Mouse (Mus musculus) stomach, embryonic 14.5 days (tissue): ENCODE results near the gene Igf2. TPM values are rescaled to one million over a fixed set of nuclear protein-coding genes. Genes with fewer than 3 reads are reported as not detected.

Experiments used
- ATAC-seq: fragments of 200-750 bp; cut with Nextera tagmentation; 2 replicates; pipeline ENCODE4 v1.8.0; 2017; ENCODE audit warnings: low read depth, moderate TSS enrichment; ENCODE audit not compliant: insufficient number of reproducible peaks, insufficient read depth, low FRiP score
- H3K27ac ChIP-seq: fragments of 300-500 bp; sonication (generic); 2 replicates; pipeline ENCODE4 v1.5.1; 2014; ENCODE audit warnings: mild to moderate bottlenecking, low read length, moderate library complexity, mixed read lengths
- H3K27me3 ChIP-seq: fragments of 300-500 bp; sonication (generic); 2 replicates; pipeline ENCODE4 v1.6.1; 2014; ENCODE audit warnings: low read length, control low read depth, mixed read lengths; ENCODE audit not compliant: control insufficient read depth, insufficient read depth
- H3K36me3 ChIP-seq: fragments of 300-500 bp; sonication (generic); 2 replicates; pipeline ENCODE4 v1.6.1; 2014; ENCODE audit warnings: mild to moderate bottlenecking, control low read depth, low read length, moderate library complexity, mixed read lengths; ENCODE audit not compliant: control insufficient read depth, insufficient read depth
- H3K4me1 ChIP-seq: fragments of 300-500 bp; sonication (generic); 2 replicates; pipeline ENCODE4 v1.6.1; 2014; ENCODE audit warnings: low read length, control low read depth, mixed read lengths; ENCODE audit not compliant: control insufficient read depth, insufficient read depth
- H3K4me2 ChIP-seq: fragments of 300-500 bp; sonication (generic); replicated peaks from 2 replicates; pipeline ENCODE4 v1.6.1; 2014; ENCODE audit warnings: low read depth, low read length, control low read depth
- H3K4me3 ChIP-seq: fragments of 300-500 bp; sonication (generic); 2 replicates; pipeline ENCODE4 v1.5.1; 2014; ENCODE audit warnings: low read depth, low read length, control low read depth
- H3K9ac ChIP-seq: fragments of 300-500 bp; sonication (generic); replicated peaks from 2 replicates; pipeline ENCODE4 v1.6.1; 2014; ENCODE audit warnings: low read depth, mild to moderate bottlenecking, control low read depth, low read length, moderate library complexity, mixed read lengths
- H3K9me3 ChIP-seq: fragments of 300-500 bp; sonication (generic); 2 replicates; pipeline ENCODE4 v1.6.1; 2016; ENCODE audit warnings: low read depth, low read length, control low read depth; ENCODE audit not compliant: control insufficient read depth
- whole genome bisulfite sequencing: fragments of 180-500 bp; shearing (Covaris S2); extraction: QIAGEN DNeasy Blood & Tissue Kit; methylation state at CpG from one replicate; pipeline ENCODE4 v1.1.7; 2014; 5-methylcytosine and 5-hydroxymethylcytosine counted together
- polyA plus RNA-seq: library from polyadenylated mRNA; unstranded; fragments of >200 nt; fragmentation: Nextera tagmentation; extraction: Ambion mirVana; gene quantifications from 2 replicates; pipeline ENCODE4 v1.2.1, GENCODE M21; 2014

Gene Igf2
- polyA plus RNA-seq, 1 experiment from 2014 or later = 1,341 TPM

GRCm38 (mm10) chr7:142663151-142663550 lies 3.5 kb downstream of the Igf2 start:
- H3K27me3 ChIP-seq = peaks cover 18% of the 10 kb centered on the region; the same call in 1 of the 2 replicates
- 34% methylated on average over 5 of the region's 5 CpGs for WGBS
- ATAC-seq = no peak
- H3K4me1 ChIP-seq = no peaks in the 10 kb centered on the region
- H3K36me3 ChIP-seq = peaks cover 5% of the 10 kb centered on the region; the same call in 1 of the 2 replicates
- H3K4me3 ChIP-seq = peak overlapping the region; percentile 43
- H3K4me2 ChIP-seq = peak overlapping the region; percentile 58
- no peak overlapping the region for H3K27ac ChIP-seq
- no peaks in the 10 kb centered on the region for H3K9me3 ChIP-seq
- H3K9ac ChIP-seq = no peak overlapping the region

DNA sequence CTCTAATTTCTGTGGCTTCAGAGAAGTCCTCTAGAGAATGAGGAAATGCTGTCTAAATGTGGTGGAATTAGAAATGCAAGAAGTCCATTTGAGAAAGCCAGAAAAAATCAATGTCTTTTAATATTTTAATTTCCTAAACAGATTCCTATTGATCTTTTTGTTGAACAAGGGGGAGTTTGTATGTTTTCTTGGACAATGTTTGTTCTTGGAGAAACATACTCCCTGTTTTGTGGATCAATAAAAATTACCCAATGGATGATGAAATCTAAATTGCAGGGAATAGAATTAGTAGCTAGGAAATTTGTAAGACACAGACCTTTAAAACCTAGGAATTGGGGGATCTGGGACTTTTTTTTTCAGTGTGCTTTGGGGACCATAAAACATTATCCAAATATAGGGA lies 4.8 kb downstream of the Igf2 start:
- peak overlapping the region; percentile 96; the same call in 1 of the 2 replicates for H3K27ac ChIP-seq
- no peak for ATAC-seq
- H3K4me1 ChIP-seq = no peaks in the 10 kb centered on the region
- peaks cover 3% of the 10 kb centered on the region for H3K36me3 ChIP-seq
- peaks cover 25% of the 10 kb centered on the region; the same call in 1 of the 2 replicates for H3K27me3 ChIP-seq
- H3K9ac ChIP-seq = peak overlapping the region; percentile 85
- H3K4me2 ChIP-seq = peak overlapping the region; percentile 58
- H3K9me3 ChIP-seq = no peaks in the 10 kb centered on the region
- H3K4me3 ChIP-seq = peak overlapping the region; percentile 59

GRCm38 (mm10) chr7:142661046-142661445 lies 5.6 kb downstream of the Igf2 start:
- WGBS = under 1% methylated on average over 25 of the region's 25 CpGs
- Histone ChIP-seq H3K4me3 (peak overlapping the region; percentile 59), H3K9ac (peak overlapping the region; percentile 85), H3K27ac (peak overlapping the region; percentile 96), H3K4me1 (no peaks in the 10 kb centered on the region), H3K4me2 (peak overlapping the region; percentile 58), H3K9me3 (no peaks in the 10 kb centered on the region), H3K36me3 (no peaks in the 10 kb centered on the region; the same call in 1 of the 2 replicates), H3K27me3 (peaks cover 30% of the 10 kb centered on the region; the same call in 1 of the 2 replicates)
- ATAC-seq = no peak

GRCm38 (mm10) chr7:142660651-142660945 lies 6.0 kb downstream of the Igf2 start:
- peak overlapping the region; percentile 85 for H3K9ac ChIP-seq
- H3K4me1 ChIP-seq = no peaks in the 10 kb centered on the region
- no peak for ATAC-seq
- 0% methylated on average over 29 of the region's 29 CpGs for WGBS
- H3K36me3 ChIP-seq = no peaks in the 10 kb centered on the region; the same call in none of the 2 replicates
- no peaks in the 10 kb centered on the region for H3K9me3 ChIP-seq
- peaks cover 33% of the 10 kb centered on the region; the same call in 1 of the 2 replicates for H3K27me3 ChIP-seq
- peak overlapping the region; percentile 58 for H3K4me2 ChIP-seq
- peak overlapping the region; percentile 59 for H3K4me3 ChIP-seq
- peak overlapping the region; percentile 96 for H3K27ac ChIP-seq

- Histone ChIP-seq H3K36me3 (peaks cover 3% of the 10 kb centered on the region), H3K27ac (peak overlapping the region; percentile 96), H3K4me2 (peak overlapping the region; percentile 58), H3K4me1 (no peaks in the 10 kb centered on the region), H3K9me3 (no peaks in the 10 kb centered on the region), H3K27me3 (peaks cover 31% of the 10 kb centered on the region; the same call in 1 of the 2 replicates), H3K9ac (peak overlapping the region; percentile 85), H3K4me3 (peak overlapping the region; percentile 59)
- ATAC-seq = peak; percentile 3; the same call in 1 of the 2 replicates
- 1% methylated on average over 43 of the region's 43 CpGs for WGBS
Measured at GRCm38 (mm10) chr7:142659767-142660650, 6.6 kb downstream of the Igf2 start.

- H3K4me3 ChIP-seq = peak overlapping the region; percentile 59
- WGBS = under 1% methylated on average over 54 of the region's 70 CpGs
- H3K4me1 ChIP-seq = no peaks in the 10 kb centered on the region
- H3K27ac ChIP-seq = peak overlapping the region; percentile 96
- H3K36me3 ChIP-seq = peaks cover 6% of the 10 kb centered on the region
- peak; percentile 72 for ATAC-seq
- H3K9me3 ChIP-seq = no peaks in the 10 kb centered on the region
- H3K4me2 ChIP-seq = peak overlapping the region; percentile 58
- H3K27me3 ChIP-seq = peaks cover 27% of the 10 kb centered on the region; the same call in 1 of the 2 replicates
- peak overlapping the region; percentile 84 for H3K9ac ChIP-seq
Measured at GRCm38 (mm10) chr7:142659181-142659681, 7.4 kb downstream of the Igf2 start.

DNA sequence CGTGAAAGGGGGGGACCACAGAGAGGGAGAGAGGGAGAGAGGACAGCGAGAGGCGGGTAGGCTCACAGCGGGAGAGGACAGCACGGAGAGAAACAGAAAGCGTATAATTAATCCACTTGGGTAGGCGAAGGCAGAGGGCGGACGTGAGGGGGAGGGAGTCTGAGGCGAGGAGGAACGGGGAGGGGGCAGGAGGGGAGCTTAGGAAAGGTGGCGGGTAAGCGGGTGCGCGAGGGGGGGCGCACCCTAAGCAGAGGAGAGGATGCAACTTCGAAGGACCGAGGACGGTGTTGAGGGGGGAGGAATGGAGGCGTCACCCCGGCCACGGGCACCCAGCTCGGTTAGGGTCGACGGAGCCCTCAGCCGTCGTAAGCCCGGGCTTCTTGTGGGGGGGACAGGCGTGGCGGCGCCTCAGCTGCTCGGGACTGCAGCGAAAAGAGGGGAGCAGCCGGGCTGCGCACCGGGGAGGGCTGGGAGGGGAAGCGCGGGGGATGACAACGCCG lies 7.9 kb downstream of the Igf2 start:
- Histone ChIP-seq H3K27me3 (peaks cover 28% of the 10 kb centered on the region; the same call in 1 of the 2 replicates), H3K4me2 (peak overlapping the region; percentile 58), H3K9me3 (no peaks in the 10 kb centered on the region), H3K36me3 (peaks cover 10% of the 10 kb centered on the region), H3K9ac (peak overlapping the region; percentile 84), H3K27ac (peak overlapping the region; percentile 96), H3K4me1 (no peaks in the 10 kb centered on the region), H3K4me3 (peak overlapping the region; percentile 59)
- under 1% methylated on average over 37 of the region's 40 CpGs for WGBS
- ATAC-seq = no peak

DNA sequence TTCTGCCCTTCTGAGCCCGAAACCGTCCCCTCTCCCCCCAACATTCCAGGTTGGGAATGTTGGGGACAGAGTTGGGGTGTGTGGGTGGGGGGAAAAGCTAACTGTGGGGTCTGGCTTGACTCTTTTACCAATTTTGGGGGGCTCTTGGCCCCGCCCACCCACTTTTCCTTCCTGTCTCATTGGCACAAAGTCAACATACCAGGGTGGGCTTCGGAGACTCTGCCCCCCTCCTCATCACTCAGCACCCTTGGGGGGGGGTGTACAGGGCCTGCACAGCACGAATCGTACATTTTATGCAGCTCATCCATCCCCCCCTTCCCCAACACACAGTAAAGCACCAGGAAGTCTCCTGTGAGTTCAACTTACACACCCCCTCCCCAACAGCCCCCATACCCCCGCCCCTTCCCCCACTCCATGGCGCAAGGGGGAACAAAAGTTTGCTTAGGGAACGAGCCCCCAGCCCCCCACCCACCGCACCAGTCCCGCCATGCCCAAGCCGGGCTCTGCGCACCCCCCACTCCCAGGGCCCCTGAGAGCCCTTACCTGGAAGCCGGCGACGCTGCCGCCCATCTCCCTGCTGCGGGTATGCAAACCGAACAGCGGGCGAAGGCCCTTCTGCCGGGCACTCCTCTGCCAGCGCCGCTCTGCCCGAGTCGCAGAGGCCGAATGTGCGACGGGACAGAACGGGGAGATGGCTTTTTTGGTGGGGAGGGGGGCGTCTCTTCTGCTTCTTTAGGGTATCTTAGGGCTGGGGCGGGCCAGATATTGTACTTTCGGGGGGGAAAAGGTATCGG lies 8.6 kb downstream of the Igf2 start:
- WGBS = 1% methylated on average over 34 of the region's 34 CpGs
- Histone ChIP-seq H3K4me3 (peak overlapping the region; percentile 59), H3K27ac (peak overlapping the region; percentile 96), H3K4me1 (no peaks in the 10 kb centered on the region), H3K9ac (peak overlapping the region; percentile 84), H3K27me3 (peaks cover 29% of the 10 kb centered on the region; the same call in 1 of the 2 replicates), H3K9me3 (no peaks in the 10 kb centered on the region), H3K4me2 (peak overlapping the region; percentile 58), H3K36me3 (peaks cover 14% of the 10 kb centered on the region)
- no peak for ATAC-seq
